Mouse (Mus musculus) cerebellum, adult 18-20 months (tissue): ENCODE measurements around the gene Dad1.

Experiments
- DNase-seq, 2 experiments: peaks; one replicate each; pipeline ENCODE4 v3.0.0; 2021

Gene Dad1

GRCm38 (mm10) chr14:54253741-54254291 is at the start of gene Dad1, which contains the start of gene Abhd4:
Gene Dad1 (minus strand): TSS chr14:54254104.
Gene Abhd4 (plus strand): TSS chr14:54254188.
- DNase-seq = peak; percentile 96 to 98

DNA sequence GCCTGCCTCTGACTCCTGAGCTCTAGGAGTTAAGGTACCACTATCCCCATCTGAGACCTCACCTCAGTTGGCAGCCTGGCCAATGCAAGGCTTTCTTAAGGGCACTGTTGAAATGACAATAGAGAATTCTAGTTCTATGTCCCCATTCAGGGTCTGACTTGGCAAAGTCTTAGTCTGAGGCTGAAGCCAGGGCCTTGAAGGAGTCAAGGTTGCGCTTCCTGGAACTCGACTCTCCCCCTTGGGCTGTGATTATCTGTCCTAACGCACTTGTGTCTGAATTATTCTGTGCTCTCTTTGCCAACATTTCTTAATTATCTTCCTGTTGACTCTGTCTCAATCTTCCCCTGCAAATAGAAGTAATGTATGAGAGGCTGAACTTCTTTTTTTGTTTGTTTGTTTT is 46.8 kb upstream of the Dad1 start:
- no peak for DNase-seq

- DNase-seq = no peak
These were observed 46.2 kb upstream of the Dad1 start for GRCm38 (mm10) chr14:54300136-54300535.

GRCm38 (mm10) chr14:54284839-54285238 is 30.9 kb upstream of the Dad1 start, which contains the start of gene Olfr49:
Gene Olfr49 (minus strand): TSS chr14:54284939.
- DNase-seq = no peak

GRCm38 (mm10) chr14:54276446-54276845 is 22.5 kb upstream of the Dad1 start:
- DNase-seq = no peak

GRCm38 (mm10) chr14:54272696-54273095 is 18.8 kb upstream of the Dad1 start:
- DNase-seq = no peak

- DNase-seq = no peak
These were observed 18.2 kb upstream of the Dad1 start for GRCm38 (mm10) chr14:54271976-54272606.

DNA sequence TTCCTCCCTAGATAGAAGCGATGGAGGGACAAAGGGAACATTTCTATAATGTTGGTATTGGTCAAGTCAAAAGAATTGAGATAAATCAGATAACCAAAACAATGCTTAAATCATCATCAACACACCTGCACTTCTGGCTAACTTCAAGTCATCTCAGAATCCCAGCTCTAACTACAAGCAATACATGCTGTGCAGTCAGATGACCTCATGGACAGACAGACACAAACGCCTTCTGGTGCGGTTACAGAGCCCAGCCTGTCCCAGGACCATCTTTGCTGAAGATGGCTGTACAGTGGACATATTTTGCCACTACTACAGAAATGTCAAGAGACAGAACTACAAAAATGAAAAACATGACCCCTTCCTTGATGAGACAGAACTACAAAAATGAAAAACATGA is 16.5 kb upstream of the Dad1 start:
- no peak for DNase-seq

- no peak for DNase-seq
These were observed 15.7 kb upstream of the Dad1 start for GRCm38 (mm10) chr14:54269566-54269965.

DNA sequence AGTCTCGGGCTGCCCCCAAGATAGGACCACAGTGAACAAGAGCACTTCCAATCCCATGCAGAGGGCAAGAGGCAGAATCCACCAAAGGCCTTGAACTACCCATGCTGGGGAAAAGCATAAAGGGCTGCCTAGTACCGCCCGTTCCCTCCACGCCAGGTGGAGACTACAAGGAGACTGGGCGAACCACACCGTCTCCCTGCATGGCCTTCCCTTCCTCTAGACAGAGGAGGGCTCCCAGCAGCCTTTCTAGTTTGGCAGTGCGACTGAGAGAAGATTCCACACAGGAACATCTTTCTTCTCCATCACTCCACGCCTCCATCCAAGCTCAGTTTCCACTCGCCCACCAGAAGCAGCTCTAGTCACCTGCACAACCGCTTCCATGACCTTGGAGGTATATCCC is 14.1 kb upstream of the Dad1 start:
- DNase-seq = no peak

DNA sequence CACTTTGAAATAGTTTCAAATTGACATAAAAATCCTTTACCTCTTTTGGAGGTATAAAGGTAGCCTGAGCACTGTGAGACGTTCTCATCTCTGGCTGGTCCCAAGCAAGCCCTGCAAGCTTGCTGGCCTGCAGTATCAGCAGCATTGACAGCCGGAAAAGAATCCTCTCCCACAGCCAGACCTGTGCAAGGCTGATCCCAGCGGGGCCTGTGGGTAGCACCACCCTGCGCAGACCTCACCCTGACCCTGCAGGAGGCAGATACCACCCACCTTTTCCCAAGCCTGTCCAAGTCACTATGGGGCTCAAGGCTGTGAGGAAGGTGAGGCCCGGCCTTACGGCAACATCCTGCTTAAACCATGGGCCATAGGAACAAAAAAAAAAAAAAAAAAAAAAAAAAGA is 12.0 kb upstream of the Dad1 start:
- DNase-seq = no peak

GRCm38 (mm10) chr14:54265093-54265492 is 11.2 kb upstream of the Dad1 start:
- no peak for DNase-seq

DNA sequence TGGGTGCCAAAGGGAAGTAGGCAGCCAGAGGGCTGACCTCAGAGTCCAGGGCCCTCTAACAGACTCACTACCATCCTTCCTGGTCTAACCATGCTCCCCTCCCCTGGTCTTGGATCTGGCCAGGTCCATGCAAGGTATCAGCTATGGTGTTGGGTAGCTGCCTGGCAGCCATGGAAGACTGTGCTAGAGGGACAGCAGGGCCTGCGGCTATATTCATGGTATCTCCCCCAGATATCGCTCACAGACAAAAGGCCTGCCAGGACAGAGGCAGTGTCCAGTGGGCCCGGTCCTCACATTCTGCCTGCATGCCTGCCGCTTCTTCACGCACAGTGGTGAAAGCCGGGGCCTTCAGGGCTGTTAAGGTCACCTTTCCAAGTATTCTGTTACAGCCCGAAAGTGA is 10.3 kb upstream of the Dad1 start:
- DNase-seq = no peak

DNA sequence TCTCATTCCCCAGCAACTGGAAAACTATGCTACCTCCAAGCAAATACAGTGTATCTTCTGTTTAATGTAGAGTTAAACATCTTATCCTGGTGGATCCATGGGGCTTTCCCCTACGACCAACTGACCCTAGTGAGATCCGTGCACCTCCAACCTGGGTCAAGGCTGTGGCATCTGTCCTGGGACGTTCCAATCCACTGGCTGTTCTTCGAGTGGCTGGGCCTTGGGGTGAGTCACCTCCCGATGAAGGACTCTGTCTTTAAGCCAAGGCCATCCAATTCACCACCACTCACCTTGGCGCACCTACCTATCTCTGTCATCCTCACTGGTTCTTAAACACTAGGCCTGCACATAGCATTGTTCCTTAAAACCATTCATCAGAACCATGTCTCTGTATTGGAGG is 9.2 kb upstream of the Dad1 start:
- no peak for DNase-seq

- no peak for DNase-seq
These were observed 8.7 kb upstream of the Dad1 start for GRCm38 (mm10) chr14:54262622-54263021.

DNA sequence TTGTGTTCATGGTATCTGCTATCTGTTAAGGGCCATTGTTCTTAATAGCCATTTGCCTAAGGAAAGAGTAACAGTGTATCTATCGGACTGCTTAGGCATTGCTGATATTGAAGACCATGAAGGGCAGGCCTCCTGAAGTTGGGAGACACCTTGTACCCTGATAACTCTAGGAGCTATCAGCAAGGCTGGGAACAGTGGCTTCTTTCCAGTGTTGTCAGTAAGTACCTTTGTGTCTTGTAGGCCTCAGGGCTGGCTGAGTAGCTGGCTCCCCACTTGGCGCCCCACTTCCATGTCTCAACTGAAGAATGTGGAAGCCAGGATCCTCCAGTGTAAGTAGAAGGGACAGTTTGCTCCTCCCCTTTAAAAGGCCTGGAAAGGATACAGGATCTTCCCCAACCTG is 7.5 kb upstream of the Dad1 start:
- no peak for DNase-seq

DNA sequence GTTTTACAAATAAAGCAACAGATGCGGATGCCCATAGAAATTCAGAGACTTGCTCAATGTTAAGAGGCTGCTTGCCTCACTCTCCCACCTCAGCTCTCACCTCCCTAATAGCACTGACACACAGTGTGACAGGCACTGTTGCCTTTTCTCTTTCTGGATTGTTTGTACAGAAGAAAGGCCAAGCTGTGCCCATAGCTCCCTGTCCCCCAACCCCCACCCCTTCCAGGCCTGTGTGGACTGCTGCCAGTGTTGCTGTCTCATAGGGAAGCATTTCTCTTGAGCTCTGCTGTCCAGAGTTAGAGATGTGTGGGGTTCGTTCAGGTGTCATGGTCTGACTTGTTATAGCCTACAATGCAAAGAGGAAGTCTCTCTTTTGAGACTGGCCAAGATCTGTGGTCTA is 6.3 kb upstream of the Dad1 start:
- peak in 1 of 2 experiments; percentile 30 for DNase-seq

DNA sequence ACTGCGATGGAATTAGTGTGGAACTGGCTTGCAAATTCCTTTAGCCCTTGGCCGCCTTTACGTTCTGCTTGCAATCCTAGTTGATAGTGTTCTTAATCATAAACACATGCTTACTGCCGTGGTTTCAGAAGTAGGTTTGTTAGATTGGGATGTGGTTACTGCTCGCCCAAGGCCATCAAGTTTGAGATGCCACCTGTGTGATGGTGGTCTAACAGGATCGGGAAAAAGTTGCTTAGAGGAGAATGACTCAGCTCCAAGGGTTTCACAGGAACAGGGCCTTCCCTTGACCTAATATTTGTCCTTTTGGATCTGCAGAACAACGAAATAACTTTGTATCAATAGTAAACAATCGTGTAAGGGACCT is 5.8 kb upstream of the Dad1 start:
- DNase-seq = no peak

GRCm38 (mm10) chr14:54259003-54259721 is 5.3 kb upstream of the Dad1 start:
- peak; percentile 90 to 94 for DNase-seq

GRCm38 (mm10) chr14:54258131-54258670 is 4.3 kb upstream of the Dad1 start:
- no peak for DNase-seq

GRCm38 (mm10) chr14:54254670-54255202 is 832 bp upstream of the Dad1 start:
- no peak for DNase-seq

- DNase-seq = no peak
These were observed 3.8 kb downstream of the Dad1 start for GRCm38 (mm10) chr14:54250122-54250521.

GRCm38 (mm10) chr14:54249326-54249725 is 4.6 kb downstream of the Dad1 start:
- DNase-seq = no peak

DNA sequence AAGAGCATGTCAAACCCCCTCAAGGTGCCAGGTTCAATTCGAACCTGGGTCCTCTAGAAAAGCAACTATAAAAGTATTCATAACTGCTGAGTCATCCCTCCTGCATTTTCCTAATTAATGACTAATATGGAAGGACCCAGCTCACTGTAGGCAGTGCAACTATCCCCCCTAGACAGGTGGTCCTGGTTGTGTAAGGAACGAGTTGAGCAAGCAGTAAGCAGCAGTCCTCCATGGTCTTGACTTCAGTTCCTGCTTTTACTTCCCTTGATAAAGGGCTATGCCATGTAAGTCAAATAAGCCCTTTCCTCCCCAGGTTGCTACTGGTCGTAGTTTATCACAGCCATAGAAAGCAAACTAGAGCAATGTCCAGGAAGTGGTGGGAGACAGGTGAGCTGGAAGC is 7.7 kb downstream of the Dad1 start:
- no peak for DNase-seq
